Mouse (Mus musculus) megakaryocyte-erythroid progenitor cell, adult 5-6 weeks (primary cell): Measurements from ENCODE around the gene Nup210. TPM values are rescaled to one million over a fixed set of nuclear protein-coding genes. Genes with fewer than 3 reads are reported as not detected.
"Not testable (repeated sequence)": the region's sequence is repeated elsewhere in the genome, so short reads cannot be mapped to it uniquely, and the experiment has no call there.

Source experiments
- ATAC-seq: replicated peaks from 2 replicates; pipeline ENCODE4 v1.8.0; 2016; ENCODE audit warnings: mild to moderate bottlenecking, inconsistent platforms; ENCODE audit not compliant: severe bottlenecking, poor library complexity, low FRiP score, low TSS enrichment
- total RNA-seq, 2 experiments: library from RNA; stranded (forward) in 1 of 2; stranded (reverse) in 1 of 2; fragments of 200-1000, 215-1000 nt in 1 of 2; fragments of >200 nt in 1 of 2; fragmentation: Nextera tagmentation in 1 of 2; gene quantifications; 2 replicates each; pipeline ENCODE4 v1.2.3; 2014 to 2017

Gene Nup210
- total RNA-seq, 2 experiments from 2014 or later = 135 to 185 TPM

GRCm38 (mm10) chr6:91108917-91109450 is 7.6 kb downstream of the Nup210 start:
- ATAC-seq = no peak

GRCm38 (mm10) chr6:91108301-91108916 is 8.2 kb downstream of the Nup210 start:
- no peak for ATAC-seq

GRCm38 (mm10) chr6:91105400-91106129 is 11.1 kb downstream of the Nup210 start:
- ATAC-seq = peak; percentile 20

- ATAC-seq = peak; percentile 80
Observed at GRCm38 (mm10) chr6:91104765-91105399, 11.7 kb downstream of the Nup210 start.

- not testable (repeated sequence) for ATAC-seq
Observed at GRCm38 (mm10) chr6:91103421-91103820, 13.2 kb downstream of the Nup210 start.

GRCm38 (mm10) chr6:91100621-91101020 is 16.0 kb downstream of the Nup210 start:
- no peak for ATAC-seq

GRCm38 (mm10) chr6:91097879-91098278 is 18.8 kb downstream of the Nup210 start:
- peak; percentile 57 for ATAC-seq

GRCm38 (mm10) chr6:91095072-91095601 is 21.5 kb downstream of the Nup210 start:
- no peak for ATAC-seq

- no peak for ATAC-seq
Observed at GRCm38 (mm10) chr6:91092216-91092899, 24.3 kb downstream of the Nup210 start.

- peak; percentile 99 for ATAC-seq
Observed at GRCm38 (mm10) chr6:91085114-91085892, 31.3 kb downstream of the Nup210 start.

- 0 out of 2 replicates have a peak, but pooled peaks have one; percentile 42 for ATAC-seq
Observed at GRCm38 (mm10) chr6:91080033-91080432, 36.6 kb downstream of the Nup210 start.

GRCm38 (mm10) chr6:91076249-91076648 is 40.4 kb downstream of the Nup210 start:
- ATAC-seq = no peak

GRCm38 (mm10) chr6:91068511-91068910 is 48.1 kb downstream of the Nup210 start:
- ATAC-seq = no peak

- no peak for ATAC-seq
Observed at GRCm38 (mm10) chr6:91067048-91067447, 49.6 kb downstream of the Nup210 start.

GRCm38 (mm10) chr6:91061296-91061695 is 55.3 kb downstream of the Nup210 start:
- no peak for ATAC-seq

- ATAC-seq = peak; percentile 67
Observed at GRCm38 (mm10) chr6:91059711-91060110, 56.9 kb downstream of the Nup210 start.

GRCm38 (mm10) chr6:91057989-91058388 is 58.6 kb downstream of the Nup210 start:
- ATAC-seq = no peak

GRCm38 (mm10) chr6:91056348-91056747 is 60.3 kb downstream of the Nup210 start:
- no peak for ATAC-seq

- 0 out of 2 replicates have a peak, but pooled peaks have one; percentile 37 for ATAC-seq
Observed at GRCm38 (mm10) chr6:91052572-91052971, 64.1 kb downstream of the Nup210 start.
